Mouse (Mus musculus) testis, adult 10 weeks (tissue): ENCODE results near the gene Ankrd33b. TPM values are rescaled to one million over a fixed set of nuclear protein-coding genes. Genes with fewer than 3 reads are reported as not detected.

Source experiments
- polyA plus RNA-seq: library from polyadenylated mRNA; stranded (reverse); fragments of 350-450 nt; fragmentation: Illumina TruSeq; extraction: RNeasy Lipid Tissue Mini Kit (QIAGEN cat#74804); gene quantifications from one replicate; pipeline ENCODE4 v1.2.3, GENCODE M21; 2014; ENCODE audit warnings: low read depth, low replicate concordance

Ankrd33b gene
- 1.4 TPM for polyA plus RNA-seq

DNA sequence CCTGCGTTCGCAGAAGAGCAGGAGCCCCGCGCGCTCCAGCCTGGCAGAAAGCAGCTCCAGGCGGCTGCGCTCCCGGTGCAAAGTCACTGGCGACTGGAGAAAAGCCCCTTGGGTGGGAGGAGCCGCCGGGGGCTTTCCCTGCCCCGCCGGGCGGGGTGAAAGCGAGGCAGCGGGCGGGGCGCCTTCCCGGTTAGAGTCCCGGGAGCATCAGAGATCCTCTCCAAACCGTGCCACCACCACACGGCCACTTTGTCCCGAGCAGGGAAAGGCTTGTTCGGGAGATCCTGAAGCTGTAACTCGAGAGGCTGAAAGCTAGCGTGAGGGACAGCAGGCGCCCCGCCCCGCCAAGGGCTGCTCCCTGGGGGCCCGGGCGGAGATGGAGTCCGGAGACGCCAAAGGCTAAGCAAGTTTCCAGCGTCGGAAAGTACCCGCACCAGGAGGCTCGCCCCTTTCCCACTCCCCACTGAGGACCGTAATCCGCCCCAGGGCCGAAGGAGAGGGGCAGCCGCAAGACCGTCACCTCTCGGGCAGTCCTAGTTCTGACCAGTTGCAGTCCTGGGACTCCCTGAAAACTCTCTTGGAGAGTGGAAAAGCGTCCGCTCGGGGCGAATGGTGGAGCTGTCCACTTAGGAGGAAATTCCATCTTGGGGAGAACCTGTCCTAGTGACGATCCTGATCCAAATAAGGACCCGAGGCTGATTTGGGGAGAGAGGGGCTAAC is at the start of gene Ankrd33b:
Gene Ankrd33b, minus strand, starts transcription at position 246 of the 720 bp plus-strand sequence.

Other genes with a start within 250 kb of the Ankrd33b start
- gene Dap, start 143.4 kb downstream of the Ankrd33b start, polyA plus RNA-seq = 25.3 TPM
- gene Ropn1l, start 86.0 kb upstream of the Ankrd33b start, polyA plus RNA-seq = 886 TPM
- gene March6, start 163.3 kb upstream of the Ankrd33b start, polyA plus RNA-seq = 40.7 TPM
- 12.6 TPM for gene Cmbl, start 197.7 kb upstream of the Ankrd33b start, polyA plus RNA-seq
- gene Cct5, start 234.1 kb upstream of the Ankrd33b start, polyA plus RNA-seq = 167 TPM
- gene Fam173b, start 234.1 kb upstream of the Ankrd33b start, polyA plus RNA-seq = 2.2 TPM